Mouse (Mus musculus) spleen, postnatal 14 days (tissue): Measurements from ENCODE around the gene Rad54l2.

ENCODE experiments used
- DNase-seq, 2 experiments: peaks; one replicate each; pipeline ENCODE4 v3.0.0; 2021 to 2022; ENCODE audit warnings: low spot score in 2 of 2

Gene Rad54l2

DNA sequence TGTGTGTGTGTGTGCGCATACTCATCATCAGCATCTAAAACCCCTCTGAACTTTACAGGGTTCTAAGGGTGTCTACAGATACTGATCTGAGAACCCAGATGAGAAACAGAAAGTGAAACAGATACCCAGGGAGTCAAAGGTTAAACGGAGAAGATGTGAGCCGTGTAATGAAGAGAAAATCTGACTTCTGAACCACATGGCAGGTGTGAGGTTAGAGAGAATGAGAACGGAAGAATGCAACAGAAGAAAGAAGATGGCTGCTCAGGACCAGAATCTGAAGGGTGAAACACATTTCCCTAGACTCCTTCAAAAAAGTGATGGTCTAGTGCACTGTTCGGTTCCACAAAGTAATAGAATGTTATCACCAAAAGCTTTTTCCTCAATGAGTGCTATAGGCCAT is 36.9 kb downstream of the Rad54l2 start:
- DNase-seq = no peak

GRCm38 (mm10) chr9:106739962-106740361 is 49.0 kb downstream of the Rad54l2 start:
- DNase-seq = no peak

- no peak for DNase-seq
Measured at GRCm38 (mm10) chr9:106739056-106739455, 49.9 kb downstream of the Rad54l2 start.

DNA sequence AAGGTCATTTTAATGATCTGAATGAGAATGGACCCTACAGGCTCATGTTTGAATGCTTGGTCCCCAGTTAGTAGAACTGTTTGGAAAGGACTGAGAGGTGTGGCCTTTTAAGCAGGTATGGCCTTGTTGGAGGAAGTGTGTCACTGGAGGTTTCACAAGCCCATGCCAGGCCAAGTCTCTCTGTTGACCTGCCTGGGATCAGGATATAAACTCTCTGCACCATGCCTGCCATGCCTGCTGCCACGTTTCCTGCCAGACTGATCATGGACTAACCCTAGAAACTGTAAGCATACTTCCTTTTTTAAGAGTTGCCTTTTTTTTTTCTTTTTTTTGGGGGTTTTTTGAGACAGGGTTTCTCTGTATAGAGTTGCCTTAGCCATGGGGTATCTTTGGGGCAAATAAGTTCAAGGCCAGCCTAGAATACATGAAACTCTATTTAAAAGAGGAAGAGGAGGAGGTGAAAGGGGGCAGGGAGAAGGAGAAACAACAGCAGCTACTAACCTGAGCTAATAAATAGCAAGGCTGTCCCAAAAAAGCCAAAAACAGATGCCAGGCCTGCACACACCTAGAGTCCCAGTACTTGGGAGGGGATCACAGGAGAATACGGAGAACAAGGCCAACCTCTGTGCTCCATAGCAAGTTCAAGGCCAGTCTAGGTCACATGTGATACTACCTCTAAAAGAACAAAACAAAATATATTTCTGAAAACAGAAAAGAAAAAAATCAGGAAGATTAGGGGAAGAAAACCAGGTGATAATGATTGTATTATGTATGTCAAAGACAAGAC is 50.6 kb downstream of the Rad54l2 start:
- no peak for DNase-seq

GRCm38 (mm10) chr9:106733690-106734089 is 55.3 kb downstream of the Rad54l2 start:
- DNase-seq = no peak

GRCm38 (mm10) chr9:106729416-106729815 is 59.6 kb downstream of the Rad54l2 start:
- DNase-seq = no peak

- DNase-seq = no peak
Measured at GRCm38 (mm10) chr9:106726891-106727290, 62.1 kb downstream of the Rad54l2 start.

DNA sequence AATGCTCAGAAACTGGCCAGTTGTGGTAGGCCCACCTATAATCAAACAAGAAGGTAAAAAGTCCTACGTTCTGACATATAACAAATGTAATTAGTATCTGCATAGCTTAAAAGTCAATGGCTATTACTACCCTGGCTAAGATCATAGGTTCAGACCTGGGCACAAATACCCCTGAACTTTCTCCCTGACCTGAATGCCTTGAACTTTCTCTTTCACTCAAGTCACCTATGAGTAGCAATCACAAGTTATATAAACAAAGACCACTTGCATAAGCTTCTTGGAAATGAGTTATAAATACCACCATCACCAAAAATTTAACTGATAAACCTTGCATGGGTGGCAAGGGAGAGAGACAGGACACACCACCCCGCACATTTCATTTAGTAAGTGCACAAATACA is 63.6 kb downstream of the Rad54l2 start:
- DNase-seq = no peak

DNA sequence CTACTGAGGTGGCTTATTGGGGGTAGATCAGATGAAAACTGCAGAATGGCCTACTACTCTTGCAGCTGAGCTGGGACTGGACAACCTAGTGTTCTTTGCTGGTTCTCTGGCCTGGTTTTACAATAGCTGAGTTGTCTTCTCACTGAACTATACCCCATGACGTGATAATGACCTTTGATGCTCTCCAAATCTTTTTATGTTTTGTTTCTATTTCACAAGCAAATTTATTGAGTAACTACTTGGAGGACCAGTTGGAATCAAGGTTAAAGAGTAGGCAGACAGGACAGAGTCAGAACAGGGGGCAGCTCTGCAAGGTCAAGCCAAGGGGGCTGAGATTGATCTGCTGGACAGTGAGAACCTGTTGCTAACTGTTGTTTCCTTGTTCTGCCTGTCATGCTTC is 64.1 kb downstream of the Rad54l2 start:
- DNase-seq = no peak

DNA sequence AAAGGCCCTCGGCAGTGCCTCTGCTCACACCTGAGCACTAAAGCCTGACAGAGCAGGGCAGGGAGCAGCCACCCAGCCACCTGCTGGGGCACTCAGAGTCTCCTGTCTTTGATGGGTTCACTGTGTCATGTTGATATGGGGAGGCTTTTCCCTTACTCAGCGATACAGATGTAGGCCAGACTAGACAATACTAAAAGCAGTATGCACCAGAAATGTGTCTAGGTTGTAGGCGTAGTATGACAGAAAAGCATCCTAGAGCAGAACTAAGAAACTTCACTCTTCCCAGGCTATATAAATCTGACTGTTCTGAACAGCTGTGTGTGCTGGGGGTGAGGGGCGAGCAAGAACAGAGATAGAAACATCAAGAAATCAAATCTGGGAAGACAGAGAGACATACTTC is 72.3 kb downstream of the Rad54l2 start:
- DNase-seq = no peak

DNA sequence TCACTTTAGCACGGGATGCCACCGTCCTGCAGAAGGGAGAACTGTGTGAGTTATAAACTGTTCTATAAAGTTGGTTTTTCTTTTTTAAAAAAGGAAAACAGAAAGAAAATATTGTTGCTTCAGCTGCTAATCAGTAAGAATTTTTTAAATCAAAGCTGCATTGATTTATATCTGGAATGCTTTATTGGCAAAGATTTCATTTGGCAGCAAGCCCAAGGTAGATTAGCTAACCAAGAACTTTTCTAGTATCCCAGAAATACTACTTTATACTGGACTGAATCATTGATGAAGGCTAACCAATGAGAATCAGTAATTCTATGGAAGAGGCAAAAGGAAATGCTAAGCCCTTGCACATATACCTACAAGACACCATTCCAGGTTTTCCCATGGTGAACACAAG is 72.8 kb downstream of the Rad54l2 start:
- DNase-seq = no peak

GRCm38 (mm10) chr9:106712470-106712869 is 76.5 kb downstream of the Rad54l2 start:
- DNase-seq = no peak

DNA sequence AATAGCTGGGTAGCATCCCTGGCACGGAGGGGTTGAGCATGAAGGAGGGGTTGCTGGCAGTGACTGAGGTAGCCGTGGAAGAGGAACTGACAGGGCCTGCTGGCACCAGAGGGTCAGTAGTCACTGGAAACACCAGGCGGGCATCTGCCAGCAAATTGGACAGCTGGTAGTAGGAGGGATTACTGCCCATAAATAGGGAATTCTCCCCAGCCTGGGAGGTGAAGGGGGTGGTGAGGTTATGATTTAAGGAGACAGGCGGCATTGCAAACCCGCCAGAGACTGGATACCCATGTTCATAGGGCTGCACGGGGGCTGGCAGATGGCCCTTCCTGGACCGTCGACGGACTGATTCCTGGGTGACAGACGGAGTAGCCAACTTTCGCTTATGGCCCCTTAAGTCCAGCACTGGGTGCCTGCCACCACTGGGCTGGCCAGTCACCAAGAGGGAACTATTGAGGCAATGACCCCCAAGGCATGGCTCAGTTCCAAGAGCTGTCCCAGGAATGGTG is 96.0 kb downstream of the Rad54l2 start:
- DNase-seq = no peak

- no peak for DNase-seq
Measured at GRCm38 (mm10) chr9:106688834-106689233, 100.2 kb downstream of the Rad54l2 start.

DNA sequence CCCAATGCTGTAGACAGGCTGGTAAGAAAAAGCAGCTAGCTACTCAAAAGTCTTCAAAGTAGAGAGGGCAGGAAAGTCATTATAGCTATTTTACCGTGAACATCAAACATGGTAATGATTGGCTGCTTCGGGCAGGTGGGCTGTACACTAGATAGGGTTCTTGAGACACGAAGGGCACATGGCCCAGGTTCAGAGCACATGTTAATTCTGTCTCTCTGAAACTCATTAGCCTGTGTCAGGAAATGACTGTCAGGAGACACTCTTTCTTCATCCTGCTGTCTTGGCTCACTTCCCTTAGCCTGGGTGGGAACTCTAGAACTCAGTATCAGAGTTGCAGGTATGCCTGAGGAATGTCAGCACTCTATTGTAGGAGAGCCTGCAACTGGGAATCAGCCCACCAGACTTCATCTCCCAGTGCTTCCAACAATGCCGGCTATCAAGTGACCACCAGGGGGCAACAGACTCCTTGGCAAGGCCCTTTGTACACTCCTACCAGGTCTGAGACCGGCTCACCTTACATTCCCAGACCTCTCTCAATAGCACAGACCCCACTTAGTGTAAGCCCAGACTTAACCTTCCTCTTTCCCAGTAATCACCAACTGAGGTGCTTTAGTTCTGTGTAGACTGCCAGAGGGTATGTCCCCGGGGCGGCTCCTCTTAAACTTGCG is 101.9 kb downstream of the Rad54l2 start:
- DNase-seq = peak; percentile 26 to 55

DNA sequence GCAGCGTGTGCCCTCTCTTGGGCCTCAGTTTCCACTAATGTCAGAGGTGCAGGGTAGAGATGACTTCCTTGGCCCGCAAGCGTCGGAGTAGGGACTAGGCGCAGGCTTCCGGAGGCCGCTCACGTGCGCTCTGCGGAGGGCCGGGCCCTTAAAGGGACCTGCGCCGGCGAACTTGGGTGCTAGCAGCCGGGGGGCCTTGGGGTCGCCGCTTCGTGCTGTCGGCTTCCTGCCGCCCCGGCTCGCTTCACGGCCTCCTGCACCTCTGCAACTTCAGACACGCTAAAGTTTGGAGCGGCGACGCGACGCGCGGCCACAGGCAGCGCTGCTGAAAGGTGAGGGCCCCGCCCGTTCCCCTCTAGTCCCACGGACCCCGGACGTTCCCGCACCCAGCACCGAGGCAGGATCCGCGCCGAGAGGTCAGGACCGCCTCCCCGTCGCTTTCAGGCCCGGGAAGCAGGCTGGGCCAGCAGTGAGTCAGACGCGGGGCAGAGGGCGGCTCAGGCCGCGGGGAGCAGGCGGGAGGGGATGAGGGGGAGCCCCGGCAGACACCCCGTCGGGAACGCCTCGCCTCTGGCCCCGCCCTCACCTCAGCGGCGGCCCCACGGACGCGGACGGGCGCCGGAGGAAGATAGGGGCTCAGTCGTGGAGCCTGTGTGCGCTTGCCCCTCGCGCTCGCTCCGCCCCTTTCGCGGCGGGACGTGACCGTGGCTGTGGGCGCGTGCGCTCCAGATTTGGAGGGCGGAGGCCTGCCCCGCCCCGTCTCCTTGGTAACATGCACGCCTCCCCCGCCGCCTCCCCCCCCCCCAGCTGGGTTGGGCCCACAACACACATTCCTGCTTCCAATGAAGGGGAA is 103.5 kb downstream of the Rad54l2 start, which contains the start of gene Tex264:
TSS of gene Tex264 (minus strand) at position 679 of the 853 bp plus-strand sequence.
- peak; percentile 58 to 62 for DNase-seq

DNA sequence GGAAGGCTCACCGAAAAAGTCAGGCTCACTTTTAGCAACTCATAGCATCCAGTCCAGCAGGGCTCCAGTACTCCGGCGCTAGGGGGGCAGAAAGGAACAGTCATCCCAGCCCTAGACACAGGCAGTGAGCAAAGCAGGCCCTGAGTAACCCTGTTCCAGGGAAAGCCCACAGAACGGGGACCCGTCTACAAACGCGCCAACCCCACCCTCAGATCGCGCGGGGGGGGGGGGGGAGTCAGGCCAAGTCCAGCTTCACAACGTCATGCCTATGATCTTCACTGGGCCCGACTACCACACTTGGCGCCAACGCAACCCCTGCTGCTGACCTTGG is 104.1 kb downstream of the Rad54l2 start:
- no peak for DNase-seq

DNA sequence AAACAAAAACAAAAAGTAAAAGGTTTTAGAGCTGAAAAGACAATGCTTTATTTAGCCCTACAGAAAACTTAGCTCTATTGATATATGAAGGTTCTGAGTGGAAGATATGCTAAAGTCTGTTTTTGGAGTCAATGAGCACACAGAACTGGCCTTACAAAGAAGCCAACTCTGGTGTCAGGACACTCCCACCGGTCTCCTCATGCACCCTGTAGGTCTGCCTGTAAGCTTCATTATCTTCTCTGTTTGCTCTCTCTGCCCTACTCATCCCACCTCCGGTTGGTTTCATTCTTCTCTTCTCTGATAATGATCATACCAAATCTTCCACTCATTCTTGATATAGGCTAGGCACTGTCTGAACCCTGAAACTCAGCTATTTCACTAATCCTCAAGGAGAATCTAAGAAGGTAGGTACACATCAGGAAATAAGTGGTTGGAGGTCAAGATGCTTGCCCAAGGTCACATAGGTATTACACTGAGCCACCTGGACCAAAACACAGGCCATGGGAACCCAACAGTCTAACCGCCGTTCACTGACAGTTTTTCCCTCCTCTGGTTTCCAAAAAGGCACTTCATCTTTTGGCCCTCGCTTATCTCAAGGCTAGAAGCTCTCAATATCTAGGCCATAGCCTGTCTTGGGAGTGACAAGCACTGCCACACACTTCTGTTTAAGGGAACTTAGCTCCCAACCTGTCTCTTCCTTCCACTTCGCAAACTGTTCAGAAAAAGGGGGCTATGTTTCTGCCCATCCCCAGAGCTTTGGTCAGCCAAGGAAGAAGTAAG is 104.7 kb downstream of the Rad54l2 start:
- DNase-seq = no peak

- DNase-seq = no peak
Measured at GRCm38 (mm10) chr9:106681026-106681425, 108.0 kb downstream of the Rad54l2 start.

- no peak for DNase-seq
Measured at GRCm38 (mm10) chr9:106678242-106678641, 110.8 kb downstream of the Rad54l2 start.

GRCm38 (mm10) chr9:106677702-106678101 is 111.3 kb downstream of the Rad54l2 start:
- DNase-seq = no peak
